Mouse (Mus musculus): Measurements from ENCODE around the gene Krt82. TPM values are rescaled to one million over a fixed set of nuclear protein-coding genes. Genes with fewer than 3 reads are reported as not detected.

The Krt82 gene
- polyA plus RNA-seq, 1 experiment from 2014 or later = not detected

- H3K27ac ChIP-seq (replicated peaks; ENCODE audit: low read depth, low read length) = no peak overlapping the region
- no peaks in the 10 kb centered on the region for H3K27me3 ChIP-seq (ENCODE audit: control insufficient read depth, insufficient read depth, low read length)
- H3K9me3 ChIP-seq (ENCODE audit: control insufficient read depth, low read length) = no peaks in the 10 kb centered on the region
- DNase-seq (no peak), ATAC-seq (ENCODE audit: low FRiP score, low TSS enrichment) (no peak)
- no peak overlapping the region for H3K4me2 ChIP-seq (ENCODE audit: low read length)
- no peaks in the 10 kb centered on the region for H3K4me1 ChIP-seq (ENCODE audit: control insufficient read depth, insufficient read depth, low read length)
- no peaks in the 10 kb centered on the region for H3K36me3 ChIP-seq (ENCODE audit: control insufficient read depth, insufficient read depth, low read length)
- no peak overlapping the region for H3K9ac ChIP-seq (replicated peaks; ENCODE audit: low read length)
- no peak overlapping the region for H3K4me3 ChIP-seq (replicated peaks; ENCODE audit: low read depth, low read length)
- 91% methylated on average over 8 of the region's 8 CpGs for WGBS
Measured at GRCm38 (mm10) chr15:101495266-101495665, 55.2 kb downstream of the Krt82 start.

- no peak for ATAC-seq (ENCODE audit: low FRiP score, low TSS enrichment)
- 33% methylated on average over 1 of the region's 1 CpGs for WGBS
- H3K4me3 ChIP-seq (replicated peaks; ENCODE audit: low read depth, low read length) = no peak overlapping the region
- H3K36me3 ChIP-seq (ENCODE audit: control insufficient read depth, insufficient read depth, low read length) = no peaks in the 10 kb centered on the region
- DNase-seq = no peak
- H3K4me2 ChIP-seq (ENCODE audit: low read length) = no peak overlapping the region
- no peaks in the 10 kb centered on the region for H3K9me3 ChIP-seq (ENCODE audit: control insufficient read depth, low read length)
- H3K27ac ChIP-seq (replicated peaks; ENCODE audit: low read depth, low read length) = no peak overlapping the region
- H3K4me1 ChIP-seq (ENCODE audit: control insufficient read depth, insufficient read depth, low read length) = no peaks in the 10 kb centered on the region
- no peaks in the 10 kb centered on the region for H3K27me3 ChIP-seq (ENCODE audit: control insufficient read depth, insufficient read depth, low read length)
- no peak overlapping the region for H3K9ac ChIP-seq (replicated peaks; ENCODE audit: low read length)
Measured at GRCm38 (mm10) chr15:101494203-101494602, 56.3 kb downstream of the Krt82 start.

GRCm38 (mm10) chr15:101493713-101494112 lies 56.8 kb downstream of the Krt82 start:
- WGBS = 93% methylated on average over 6 of the region's 6 CpGs
- no peaks in the 10 kb centered on the region for H3K9me3 ChIP-seq (ENCODE audit: control insufficient read depth, low read length)
- no peak for ATAC-seq (ENCODE audit: low FRiP score, low TSS enrichment)
- no peaks in the 10 kb centered on the region for H3K4me1 ChIP-seq (ENCODE audit: control insufficient read depth, insufficient read depth, low read length)
- no peak overlapping the region for H3K27ac ChIP-seq (replicated peaks; ENCODE audit: low read depth, low read length)
- DNase-seq = no peak
- H3K9ac ChIP-seq (replicated peaks; ENCODE audit: low read length) = no peak overlapping the region
- no peak overlapping the region for H3K4me2 ChIP-seq (ENCODE audit: low read length)
- no peaks in the 10 kb centered on the region for H3K36me3 ChIP-seq (ENCODE audit: control insufficient read depth, insufficient read depth, low read length)
- H3K4me3 ChIP-seq (replicated peaks; ENCODE audit: low read depth, low read length) = no peak overlapping the region
- no peaks in the 10 kb centered on the region for H3K27me3 ChIP-seq (ENCODE audit: control insufficient read depth, insufficient read depth, low read length)

- H3K9ac ChIP-seq (replicated peaks; ENCODE audit: low read length) = no peak overlapping the region
- DNase-seq (no peak), ATAC-seq (ENCODE audit: low FRiP score, low TSS enrichment) (no peak)
- H3K27ac ChIP-seq (replicated peaks; ENCODE audit: low read depth, low read length) = no peak overlapping the region
- no peak overlapping the region for H3K4me3 ChIP-seq (replicated peaks; ENCODE audit: low read depth, low read length)
- 83% methylated on average over 8 of the region's 8 CpGs for WGBS
- H3K36me3 ChIP-seq (ENCODE audit: control insufficient read depth, insufficient read depth, low read length) = no peaks in the 10 kb centered on the region
- no peaks in the 10 kb centered on the region for H3K27me3 ChIP-seq (ENCODE audit: control insufficient read depth, insufficient read depth, low read length)
- H3K9me3 ChIP-seq (ENCODE audit: control insufficient read depth, low read length) = no peaks in the 10 kb centered on the region
- H3K4me2 ChIP-seq (ENCODE audit: low read length) = no peak overlapping the region
- H3K4me1 ChIP-seq (ENCODE audit: control insufficient read depth, insufficient read depth, low read length) = no peaks in the 10 kb centered on the region
Measured at GRCm38 (mm10) chr15:101492718-101493117, 57.7 kb downstream of the Krt82 start.

- Histone ChIP-seq H3K4me2 (ENCODE audit: low read length) (no peak within 1 kb of the TSS), H3K36me3 (ENCODE audit: control insufficient read depth, insufficient read depth, low read length) (no peaks in the 10 kb centered on the region), H3K27me3 (ENCODE audit: control insufficient read depth, insufficient read depth, low read length) (no peaks in the 10 kb centered on the region), H3K4me3 (replicated peaks; ENCODE audit: low read depth, low read length) (no peak within 1 kb of the TSS), H3K9me3 (ENCODE audit: control insufficient read depth, low read length) (no peaks in the 10 kb centered on the region), H3K4me1 (ENCODE audit: control insufficient read depth, insufficient read depth, low read length) (no peaks in the 10 kb centered on the region), H3K9ac (replicated peaks; ENCODE audit: low read length) (no peak within 1 kb of the TSS), H3K27ac (replicated peaks; ENCODE audit: low read depth, low read length) (no peak within 1 kb of the TSS)
- ATAC-seq (ENCODE audit: low FRiP score, low TSS enrichment) (no peak), DNase-seq (peak; percentile 9)
- WGBS = 63% methylated on average over 6 of the region's 6 CpGs
Measured at GRCm38 (mm10) chr15:101491431-101491830, 59.0 kb downstream of the Krt82 start, which contains the start of gene Krt83. Gene Krt83 (minus strand): TSS chr15:101491512.

Small RNAs within 50 kb of the gene (microRNA-seq; reads per million reads assigned to microRNA genes)
- gene Gm44393 (not detected), gene Gm44460 (not detected)

Other genes with a start within 250 kb of the Krt82 start
- not detected in 2 replicates for gene Krt80, start 180.5 kb downstream of the Krt82 start, polyA plus RNA-seq (2014; fragmentation: Nextera tagmentation; extraction: Ambion mirVana)
- 0.12 and 0.24 TPM in 2 replicates for gene Krt7, start 139.6 kb downstream of the Krt82 start, polyA plus RNA-seq (2014; fragmentation: Nextera tagmentation; extraction: Ambion mirVana)
- gene Krt87, start 111.9 kb downstream of the Krt82 start, polyA plus RNA-seq (2014; fragmentation: Nextera tagmentation; extraction: Ambion mirVana) = 0.09 and 0.26 TPM in 2 replicates
- not detected in 2 replicates for gene Krt88, start 102.9 kb downstream of the Krt82 start, polyA plus RNA-seq (2014; fragmentation: Nextera tagmentation; extraction: Ambion mirVana)
- not detected in 2 replicates for gene Krt81, start 86.9 kb downstream of the Krt82 start, polyA plus RNA-seq (2014; fragmentation: Nextera tagmentation; extraction: Ambion mirVana)
- gene Krt86, start 77.2 kb downstream of the Krt82 start, polyA plus RNA-seq (2014; fragmentation: Nextera tagmentation; extraction: Ambion mirVana) = 0.11 and 0.12 TPM in 2 replicates
- gene Krt83, start 59.2 kb downstream of the Krt82 start, polyA plus RNA-seq (2014; fragmentation: Nextera tagmentation; extraction: Ambion mirVana) = not detected in 2 replicates
- not detected in 2 replicates for gene Gm49425, start 33.4 kb downstream of the Krt82 start, polyA plus RNA-seq (2014; fragmentation: Nextera tagmentation; extraction: Ambion mirVana)
- gene Krt84, start 17.8 kb downstream of the Krt82 start, polyA plus RNA-seq (2014; fragmentation: Nextera tagmentation; extraction: Ambion mirVana) = not detected in 2 replicates
- 0.08 TPM in 1 of 2 replicates, not detected in the other for gene Krt90, start 12.3 kb upstream of the Krt82 start, polyA plus RNA-seq (2014; fragmentation: Nextera tagmentation; extraction: Ambion mirVana)
- gene Krt75, start 23.2 kb upstream of the Krt82 start, polyA plus RNA-seq (2014; fragmentation: Nextera tagmentation; extraction: Ambion mirVana) = 0.07 and 0.15 TPM in 2 replicates
- gene Gm5414, start 77.5 kb upstream of the Krt82 start, polyA plus RNA-seq (2014; fragmentation: Nextera tagmentation; extraction: Ambion mirVana) = not detected in 2 replicates
- not detected in 2 replicates for gene Gm5478, start 96.7 kb upstream of the Krt82 start, polyA plus RNA-seq (2014; fragmentation: Nextera tagmentation; extraction: Ambion mirVana)
- gene Krt6b, start 129.6 kb upstream of the Krt82 start, polyA plus RNA-seq (2014; fragmentation: Nextera tagmentation; extraction: Ambion mirVana) = not detected in 2 replicates
- gene Krt6a, start 143.6 kb upstream of the Krt82 start, polyA plus RNA-seq (2014; fragmentation: Nextera tagmentation; extraction: Ambion mirVana) = not detected in 2 replicates
- not detected in 2 replicates for gene Krt5, start 162.2 kb upstream of the Krt82 start, polyA plus RNA-seq (2014; fragmentation: Nextera tagmentation; extraction: Ambion mirVana)
- 0.25 and 0.63 TPM in 2 replicates for gene Krt71, start 192.4 kb upstream of the Krt82 start, polyA plus RNA-seq (2014; fragmentation: Nextera tagmentation; extraction: Ambion mirVana)
- gene Krt72, start 235.8 kb upstream of the Krt82 start, polyA plus RNA-seq (2014; fragmentation: Nextera tagmentation; extraction: Ambion mirVana) = 0.11 TPM in 1 of 2 replicates, not detected in the other

All from midbrain, embryonic 14.5 days (tissue).